10 mouse cellular contexts compared by ENCODE assay signal in genomic region chr8:45579714-45580543, GRCm38 (mm10).
A peak's percentile ranks its signal among the peaks of the same experiment; 100 is the strongest.
DNase-seq lines count a peak whose midpoint lies in the region; ATAC-seq and TF ChIP-seq lines count a peak whose summit lies in the region.
"Had no signal": no experiment of that assay in that cellular context is flagged by ENCODE, and none has a peak within 500 bp of the region (broad histone marks: within the 10 kb centered on the region; RNA-seq: fewer than 3 reads in every experiment).

No protein-coding gene starts in this region.

- H3K79me2 ChIP-seq in C2C12 (ENCODE audit: control insufficient read depth, insufficient read depth): no peaks in the 10 kb centered on the region

- no peaks in the 10 kb centered on the region for H3K36me3 ChIP-seq in kidney, embryonic 16.5 days (ENCODE audit: insufficient read depth, low read length)
- no peaks in the 10 kb centered on the region for H3K36me3 ChIP-seq in C2C12 (ENCODE audit: control insufficient read depth, insufficient read depth)
- H3K36me3 ChIP-seq: stomach, embryonic 15.5 days had no signal

- no peaks in the 10 kb centered on the region for H3K27me3 ChIP-seq in kidney, embryonic 16.5 days (ENCODE audit: insufficient read depth, low read length)
- H3K27me3 ChIP-seq in C2C12 (ENCODE audit: control insufficient read depth, insufficient read depth, insufficient read length): no peaks in the 10 kb centered on the region
- H3K27me3 ChIP-seq: stomach, embryonic 15.5 days had no signal

- no peak overlapping the region for H3K4me2 ChIP-seq in kidney, embryonic 16.5 days (replicated peaks; ENCODE audit: low read depth, low read length)
- H3K4me2 ChIP-seq: stomach, embryonic 15.5 days had no signal

- no peaks in the 10 kb centered on the region for H3K9me3 ChIP-seq in kidney, embryonic 16.5 days (ENCODE audit: low read length)
- H3K9me3 ChIP-seq: stomach, embryonic 15.5 days had no signal

- whole genome bisulfite sequencing in kidney, embryonic 16.5 days: 69% methylated on average over 7 of the region's 7 CpGs

- no peak overlapping the region for H3K9ac ChIP-seq in kidney, embryonic 16.5 days (replicated peaks; ENCODE audit: low read length)
- H3K9ac ChIP-seq: stomach, embryonic 15.5 days had no signal

- no peaks in the 10 kb centered on the region for H3K79me3 ChIP-seq in C2C12 (ENCODE audit: low read depth)

- H3K27ac ChIP-seq in kidney, embryonic 16.5 days (ENCODE audit: low read length): no peak overlapping the region
- H3K27ac ChIP-seq: stomach, embryonic 15.5 days had no signal

- H3K4me3 ChIP-seq in kidney, embryonic 16.5 days (ENCODE audit: low read length): no peak overlapping the region
- no peak overlapping the region for H3K4me3 ChIP-seq in C2C12 (ENCODE audit: insufficient read depth, poor library complexity, severe bottlenecking)
- H3K4me3 ChIP-seq: stomach, embryonic 15.5 days had no signal

- peak; percentile 54; the same call in 1 of the 2 replicates for ATAC-seq in kidney, embryonic 16.5 days (ENCODE audit: low FRiP score, low TSS enrichment)
- no peak for ATAC-seq in frontal cortex, adult (ENCODE audit: low TSS enrichment)

- intact Hi-C loops in heart, postnatal 10 days (cut with DNase I): no loop called here

- TF ChIP-seq CTCF in C2C12 (IDR thresholded peaks at IDR 0.05; ENCODE audit: control insufficient read depth, insufficient read depth, insufficient read length): no peak

- no peak for DNase-seq in kidney, postnatal 4 days
- peak; percentile 50 to 70 for DNase-seq in adrenal gland, postnatal 36 days
- DNase-seq in heart, postnatal 10 days: peak; percentile 60 to 66
- DNase-seq in right cerebral cortex, adult 18-20 months: no peak
- no peak for DNase-seq in frontal cortex, postnatal 14 days (ENCODE audit: low spot score in 2 of 2)
- DNase-seq: cerebellum, postnatal 25 days had no signal

- H3K4me1 ChIP-seq in kidney, embryonic 16.5 days (ENCODE audit: insufficient read depth, low read length): no peaks in the 10 kb centered on the region
- H3K4me1 ChIP-seq: stomach, embryonic 15.5 days had no signal

- no peak overlapping the region for H3ac ChIP-seq in C2C12 (ENCODE audit: control insufficient read depth, insufficient read length, low read depth)

TF ChIP-seq in C2C12, 6 proteins besides CTCF, POLR2A, EP300 and RAD21:
- TF ChIP-seq MYOG (IDR thresholded peaks at IDR 0.05; ENCODE audit: control insufficient read depth, extremely low read depth, insufficient read length): no peak
- no peak for TF ChIP-seq MYOD1 (IDR thresholded peaks at IDR 0.05; ENCODE audit: control insufficient read depth, insufficient read length, low read depth)
- TF ChIP-seq MAX (IDR thresholded peaks at IDR 0.05): peak; percentile 47
- no peak for TF ChIP-seq FOSL1 (IDR thresholded peaks at IDR 0.05; ENCODE audit: insufficient read depth, low read length, poor library complexity, severe bottlenecking)
- TF ChIP-seq USF1 (IDR thresholded peaks at IDR 0.05; ENCODE audit: low read depth): no peak
- TF ChIP-seq CEBPB (IDR thresholded peaks at IDR 0.05; ENCODE audit: low read depth): peak; percentile 66

Comparison
In these comparisons a context has a peak if more than half of its experiments do, and no peak if none do; other contexts are left out.
1. DNase-seq: peak in adrenal gland, postnatal 36 days (2 of 2) and heart, postnatal 10 days (2 of 2); none in kidney, postnatal 4 days (0 of 2), right cerebral cortex, adult 18-20 months (single experiment) and frontal cortex, postnatal 14 days (0 of 2).